Mouse (Mus musculus) frontal cortex, postnatal 10 days (tissue): ENCODE data around the gene Ankrd13a.
"Not testable (repeated sequence)": the region's sequence is repeated elsewhere in the genome, so short reads cannot be mapped to it uniquely, and the experiment has no call there.

ENCODE experiments used
- DNase-seq, 2 experiments: peaks; one replicate each; pipeline ENCODE4 v3.0.0; 2022; ENCODE audit warnings: low spot score in 2 of 2, mixed read lengths in 1 of 2

Gene Ankrd13a

GRCm38 (mm10) chr5:114829740-114830139 is 55.3 kb downstream of the Ankrd13a start:
- no peak for DNase-seq

GRCm38 (mm10) chr5:114836886-114837285 is 62.4 kb downstream of the Ankrd13a start:
- DNase-seq: no peak

GRCm38 (mm10) chr5:114840481-114840880 is 66.0 kb downstream of the Ankrd13a start:
- DNase-seq: not testable (repeated sequence)

GRCm38 (mm10) chr5:114842155-114842554 is 67.7 kb downstream of the Ankrd13a start:
- not testable (repeated sequence) for DNase-seq

- no peak for DNase-seq
These were observed 68.2 kb downstream of the Ankrd13a start for GRCm38 (mm10) chr5:114842674-114843073.

GRCm38 (mm10) chr5:114844371-114844770 is 69.9 kb downstream of the Ankrd13a start:
- DNase-seq: not testable (repeated sequence)

- no peak for DNase-seq
These were observed 77.2 kb downstream of the Ankrd13a start for GRCm38 (mm10) chr5:114851565-114852236.

GRCm38 (mm10) chr5:114853364-114853763 is 78.9 kb downstream of the Ankrd13a start, which contains the start of gene 4930519G04Rik:
Gene 4930519G04Rik (plus strand): TSS chr5:114853664.
- not testable (repeated sequence) for DNase-seq
